Mouse (Mus musculus) brain, embryonic 14.5 days (tissue): ENCODE results near the gene Tcf25. TPM values are rescaled to one million over a fixed set of nuclear protein-coding genes. Genes with fewer than 3 reads are reported as not detected.

Source experiments
- DNase-seq: peaks from one replicate; pipeline ENCODE4 v3.0.0-alpha.2; 2011; ENCODE audit warnings: low read depth
- CTCF ChIP-seq: fragments of 200-500 bp; IDR thresholded peaks from 2 replicates; pipeline ENCODE4 v1.5.1; 2012; ENCODE audit warnings: inconsistent platforms, mild to moderate bottlenecking, moderate library complexity, borderline replicate concordance; ENCODE audit not compliant: insufficient read depth, insufficient read length; ENCODE audit errors: extremely low read depth
- POLR2A ChIP-seq: fragments of 200-500 bp; IDR thresholded peaks from 2 replicates; pipeline ENCODE4 v1.6.1; 2012; ENCODE audit warnings: mild to moderate bottlenecking, inconsistent platforms, borderline replicate concordance; ENCODE audit not compliant: poor library complexity, insufficient read depth, insufficient read length, severe bottlenecking; ENCODE audit errors: extremely low read depth
- polyA plus RNA-seq: library from polyadenylated mRNA; depleted of rRNA; stranded (reverse); fragments of >200 nt; gene quantifications from 2 replicates; pipeline ENCODE4 v1.2.3, GENCODE M21; 2012

Gene Tcf25
- polyA plus RNA-seq, 1 experiment: 402 TPM

DNA sequence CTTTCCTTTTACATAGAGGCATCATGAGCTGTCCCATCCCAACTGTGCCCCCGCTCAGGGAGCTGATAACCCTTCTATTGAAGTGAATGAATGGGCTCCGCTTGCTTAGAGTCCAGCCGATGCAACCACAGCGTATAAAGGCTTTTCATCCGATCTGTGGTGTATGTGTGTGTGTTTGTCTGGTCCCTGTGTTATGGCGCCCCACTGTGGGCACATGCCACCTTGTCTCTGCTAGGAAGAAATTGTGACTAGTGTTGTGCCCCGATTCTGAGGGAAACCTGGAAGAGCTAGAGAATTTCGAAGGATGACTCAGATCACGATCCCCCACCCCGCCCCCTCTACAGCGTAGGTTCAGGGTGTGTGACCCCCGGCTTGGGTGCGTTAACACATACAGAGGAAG lies 20.8 kb upstream of the Tcf25 start:
- TF ChIP-seq POLR2A (no peak), CTCF (peak; percentile 58; the same call in 1 of the 2 replicates)
- DNase-seq: peak; percentile 67

DNA sequence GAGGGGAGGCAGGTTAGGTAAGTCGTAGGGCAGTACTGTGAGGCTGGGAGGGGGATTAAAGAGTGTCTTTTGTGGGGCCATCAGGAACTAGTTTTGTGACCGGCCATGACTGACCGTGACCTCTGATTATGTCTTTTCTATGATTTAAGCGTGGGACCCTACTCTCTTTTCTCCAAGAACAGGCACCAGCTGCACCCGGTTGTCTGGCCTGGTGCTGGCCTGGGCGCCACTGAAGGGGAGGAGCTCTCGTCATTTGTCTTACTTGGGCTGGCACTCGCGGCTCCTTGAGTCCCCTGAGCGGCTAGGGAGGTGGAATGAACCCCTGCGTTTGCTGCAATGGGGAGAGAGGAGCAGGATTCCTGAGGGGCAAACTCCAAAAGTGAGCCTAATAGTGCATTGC lies 20.3 kb upstream of the Tcf25 start:
- DNase-seq: no peak
- no peak for TF ChIP-seq POLR2A
- TF ChIP-seq CTCF: no peak

DNA sequence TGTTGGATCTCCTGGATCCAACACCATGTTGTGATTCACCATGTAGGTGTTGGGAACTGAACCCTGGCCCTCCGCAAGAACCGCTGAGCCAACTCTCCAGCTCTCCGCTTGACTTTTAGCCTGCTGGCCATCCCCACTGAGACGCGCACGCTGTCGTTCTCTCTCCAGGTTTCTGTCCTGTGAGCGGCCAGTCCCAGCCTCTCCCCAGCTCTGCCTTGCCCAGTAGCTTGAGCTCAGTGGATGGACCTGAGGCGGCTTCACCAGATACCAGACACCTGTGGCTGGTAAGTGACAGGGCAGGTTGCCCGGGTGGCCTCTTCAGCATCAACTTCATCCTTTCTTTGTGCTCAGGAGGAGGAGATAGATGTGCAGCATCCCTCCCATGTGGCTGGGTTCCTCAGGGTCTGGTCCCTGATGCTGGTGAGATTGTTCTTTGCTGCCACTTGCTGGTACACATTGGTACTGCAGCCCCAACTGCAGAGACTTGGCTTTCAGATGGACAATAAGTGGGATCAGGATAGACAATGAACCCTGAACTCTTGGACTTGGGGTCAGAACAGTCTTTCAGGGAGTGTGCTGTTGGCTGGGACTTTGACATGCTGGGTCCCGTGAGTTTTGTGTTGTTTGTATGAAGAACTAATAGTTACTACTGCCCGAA lies 12.3 kb upstream of the Tcf25 start:
- DNase-seq: peak; percentile 87
- no peak for TF ChIP-seq POLR2A
- TF ChIP-seq CTCF: peak; percentile 94

DNA sequence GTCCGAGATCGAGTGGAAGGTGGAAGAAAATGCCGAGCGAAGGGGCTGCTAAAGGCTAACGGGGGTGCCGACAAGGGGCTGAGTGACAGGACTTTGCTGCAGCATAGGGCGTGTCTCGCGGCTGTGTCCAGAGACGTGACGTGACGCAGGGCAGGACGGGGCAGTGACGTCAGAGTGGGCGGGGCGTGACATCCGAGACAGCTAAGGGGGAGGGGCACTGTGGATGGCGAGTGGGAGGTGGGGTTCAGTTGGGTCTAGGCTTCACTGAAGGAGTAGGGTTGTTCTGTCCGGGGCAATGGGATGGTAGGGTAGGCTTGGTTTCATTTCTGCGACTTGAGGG lies 656 bp downstream of the Tcf25 start:
- no peak for TF ChIP-seq POLR2A
- TF ChIP-seq CTCF: no peak
- peak; percentile 95 for DNase-seq

DNA sequence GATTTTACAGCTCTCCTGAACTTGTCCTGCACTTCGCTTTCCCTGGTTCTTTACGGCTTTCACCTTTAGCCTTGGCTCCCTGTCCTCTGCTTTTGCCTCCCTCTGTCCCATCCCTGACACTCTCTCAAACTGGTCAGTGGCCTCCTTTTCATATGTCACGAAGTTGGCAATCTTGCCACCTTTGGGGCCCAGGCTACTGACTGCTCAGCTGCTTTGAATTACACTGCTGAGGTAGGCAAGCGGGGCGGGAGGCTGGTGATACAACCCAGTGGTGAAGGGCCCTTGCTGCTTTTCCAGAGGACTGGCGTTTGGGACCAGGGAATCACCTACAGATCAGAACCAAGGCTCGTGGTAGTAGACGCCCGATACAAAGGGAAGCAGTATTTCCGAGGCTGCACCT lies 2.1 kb downstream of the Tcf25 start:
- no peak for DNase-seq
- no peak for TF ChIP-seq CTCF
- no peak for TF ChIP-seq POLR2A

DNA sequence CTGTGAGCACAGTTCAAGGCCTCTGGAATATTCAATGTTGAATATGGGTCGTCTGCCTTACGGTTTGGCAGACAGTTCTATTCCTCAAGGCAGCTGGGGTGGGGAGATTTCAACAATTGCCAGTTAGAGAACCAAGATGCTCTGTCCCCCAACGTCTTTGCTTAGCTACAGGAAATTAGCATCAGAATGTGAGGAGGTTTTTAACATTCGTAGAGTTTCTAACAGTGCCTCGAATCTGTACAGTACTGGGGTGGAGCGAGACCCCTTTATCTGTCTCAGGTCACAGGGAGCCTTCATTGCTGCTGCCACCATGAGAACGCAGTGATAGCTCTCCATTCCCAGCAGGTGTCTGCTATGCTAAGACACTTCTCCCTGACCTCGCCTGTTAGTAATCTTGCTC lies 2.6 kb downstream of the Tcf25 start:
- no peak for DNase-seq

DNA sequence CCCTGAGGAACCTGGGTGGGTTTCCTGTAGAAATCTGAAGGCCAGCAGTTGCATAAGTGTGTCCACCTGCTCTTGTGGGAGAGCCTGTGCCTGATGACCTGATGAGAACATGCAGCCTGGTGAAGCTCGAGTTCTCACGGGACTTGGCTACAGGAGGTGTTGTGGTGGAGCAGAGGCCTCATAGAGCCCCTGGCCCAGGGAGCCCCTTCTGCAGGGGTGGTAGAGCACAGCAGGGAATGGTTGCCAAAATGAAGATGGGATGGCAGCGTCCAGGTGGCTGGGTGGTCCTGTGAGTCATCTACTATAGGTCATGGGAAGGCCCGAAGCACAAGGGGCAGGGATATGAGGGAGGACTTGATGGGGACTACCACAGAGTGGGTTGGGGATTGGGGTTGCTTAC lies 8.2 kb downstream of the Tcf25 start:
- DNase-seq: no peak
- TF ChIP-seq POLR2A: no peak
- TF ChIP-seq CTCF: no peak

More for the DNA sequence above, 2.6 kb downstream of the Tcf25 start:
- TF ChIP-seq POLR2A (no peak), CTCF (no peak)

DNA sequence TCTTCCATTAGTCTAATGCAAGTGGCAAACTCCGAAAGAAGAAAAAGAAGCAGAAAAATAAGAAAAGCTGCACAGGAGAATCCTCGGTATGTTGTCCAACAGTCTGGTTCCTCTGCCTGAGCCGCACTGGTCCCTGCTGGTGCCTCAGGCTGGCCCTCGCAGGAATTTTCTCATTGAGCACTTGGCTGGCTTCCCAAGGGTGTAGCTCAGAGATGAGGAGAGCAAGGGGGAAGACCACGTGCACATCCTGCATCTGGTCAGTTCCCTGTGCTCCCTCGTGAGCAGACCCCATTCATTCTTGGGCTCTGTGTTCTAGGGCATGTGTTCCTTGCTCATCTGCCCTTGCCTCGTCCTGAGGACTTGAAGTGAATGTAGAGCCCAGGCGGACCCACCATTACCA lies 9.0 kb downstream of the Tcf25 start:
- DNase-seq: no peak
- TF ChIP-seq CTCF (no peak), POLR2A (no peak)

DNA sequence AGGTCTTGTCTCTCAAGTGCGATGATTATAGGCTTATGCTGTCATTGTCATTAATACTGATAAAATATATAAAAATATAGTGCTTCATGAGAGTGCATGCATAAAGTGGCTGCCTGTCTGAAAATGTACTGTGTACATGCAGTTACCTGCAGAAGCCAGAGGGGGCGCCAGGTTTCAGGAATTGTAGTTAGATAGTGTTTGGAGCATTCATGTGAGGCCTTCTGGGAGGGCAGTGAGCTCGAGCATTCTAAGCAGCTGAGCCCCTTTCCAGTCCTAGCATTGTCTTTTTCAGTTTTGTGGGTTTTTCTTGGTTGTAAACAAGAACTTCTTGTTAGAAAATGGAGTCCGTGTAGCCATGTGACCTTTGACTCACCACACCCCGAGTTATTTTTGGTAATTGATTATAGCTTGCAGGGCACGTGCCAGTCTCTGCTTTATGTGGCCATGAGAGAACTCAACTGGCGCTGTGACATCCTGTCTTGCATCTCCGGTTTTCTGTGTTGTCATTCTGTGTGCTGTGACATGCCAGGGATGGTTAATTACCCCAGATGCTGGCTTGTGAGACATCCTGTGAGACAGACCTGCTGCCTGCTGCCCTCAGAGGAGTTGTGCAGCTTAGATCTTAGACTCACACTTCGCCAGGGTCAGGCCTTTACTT lies 11.5 kb downstream of the Tcf25 start:
- TF ChIP-seq CTCF (peak; percentile 65; the same call in 1 of the 2 replicates), POLR2A (no peak)
- peak; percentile 47 for DNase-seq

DNA sequence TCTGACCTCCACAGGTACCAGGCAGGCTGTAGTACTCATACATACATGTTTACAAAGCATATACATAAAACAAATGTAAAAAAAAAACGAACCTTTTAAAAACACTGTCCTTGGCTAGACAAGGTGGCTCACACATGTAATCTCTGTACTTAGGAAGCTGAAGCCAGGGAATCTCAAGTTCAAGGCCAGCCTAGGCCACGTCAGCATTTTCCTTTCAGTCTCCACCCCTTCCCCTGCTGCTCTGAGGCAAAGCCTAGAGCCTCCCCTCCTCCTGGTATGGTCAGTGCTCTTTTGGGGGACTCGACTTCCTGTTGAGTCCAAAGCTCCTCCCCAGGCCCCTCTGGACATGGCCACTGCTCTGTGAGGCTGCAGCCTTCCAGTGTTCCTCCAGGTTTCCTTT lies 13.5 kb downstream of the Tcf25 start:
- TF ChIP-seq CTCF (no peak), POLR2A (no peak)
- no peak for DNase-seq

DNA sequence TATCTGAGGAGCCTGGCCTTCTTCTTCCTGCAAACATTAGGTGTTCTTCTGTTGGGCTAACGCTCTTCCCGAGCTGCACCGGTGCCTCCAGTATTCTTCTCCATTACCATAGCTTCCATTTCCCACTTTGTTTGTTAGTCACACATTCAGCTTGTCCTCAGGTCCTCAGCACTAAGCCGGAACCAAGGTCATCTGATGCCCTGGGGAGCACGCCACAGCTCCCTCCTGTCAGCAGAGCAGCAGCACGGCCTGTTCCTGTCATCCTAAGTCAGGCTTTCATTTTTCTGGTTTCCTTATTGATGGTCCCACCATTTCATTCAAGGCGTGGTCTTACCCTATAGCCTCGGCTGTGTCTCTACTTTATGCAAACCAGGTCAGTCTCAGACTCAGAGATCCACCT lies 14.2 kb downstream of the Tcf25 start:
- TF ChIP-seq CTCF (no peak), POLR2A (no peak)
- DNase-seq: no peak

DNA sequence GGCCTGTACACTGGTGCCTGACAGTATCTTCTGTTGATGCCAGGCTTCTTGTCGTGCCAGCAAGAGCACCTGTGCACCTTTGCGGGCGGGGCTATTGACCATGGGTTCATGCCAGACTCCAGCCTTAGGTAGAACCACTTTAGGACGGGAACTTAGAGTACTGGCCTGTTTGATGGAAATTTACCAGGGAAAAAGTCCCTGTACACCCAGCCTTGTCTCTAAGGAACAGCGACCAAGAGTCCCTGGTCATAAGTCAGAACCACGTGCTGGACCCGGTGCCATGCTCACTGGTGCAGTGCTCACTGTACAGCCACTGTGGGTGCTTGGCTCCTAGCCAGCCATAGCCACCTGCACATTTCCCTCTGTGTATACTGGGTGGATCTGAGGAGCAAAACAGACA lies 15.5 kb downstream of the Tcf25 start:
- no peak for DNase-seq
- no peak for TF ChIP-seq POLR2A
- TF ChIP-seq CTCF: no peak

DNA sequence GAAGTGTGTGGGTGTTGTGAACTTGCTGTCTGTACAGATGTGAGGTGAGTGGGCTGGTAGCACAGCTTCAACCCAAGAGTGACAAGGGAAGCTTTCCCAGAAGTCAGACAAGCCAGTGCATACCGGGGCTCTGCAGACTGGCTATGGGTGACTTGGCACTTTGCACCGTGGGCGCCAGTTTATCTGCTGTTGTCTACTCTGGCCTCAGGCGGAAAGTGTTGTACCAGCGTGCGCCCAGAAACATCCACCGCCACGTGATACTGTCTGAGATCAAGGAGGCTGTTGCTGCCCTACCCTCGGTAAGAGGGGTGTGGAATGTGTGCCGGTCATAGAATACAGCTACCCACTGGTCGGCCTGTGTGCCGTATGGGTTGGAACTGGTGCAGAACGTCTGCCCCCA lies 24.8 kb downstream of the Tcf25 start:
- TF ChIP-seq POLR2A (no peak), CTCF (no peak)
- no peak for DNase-seq

DNA sequence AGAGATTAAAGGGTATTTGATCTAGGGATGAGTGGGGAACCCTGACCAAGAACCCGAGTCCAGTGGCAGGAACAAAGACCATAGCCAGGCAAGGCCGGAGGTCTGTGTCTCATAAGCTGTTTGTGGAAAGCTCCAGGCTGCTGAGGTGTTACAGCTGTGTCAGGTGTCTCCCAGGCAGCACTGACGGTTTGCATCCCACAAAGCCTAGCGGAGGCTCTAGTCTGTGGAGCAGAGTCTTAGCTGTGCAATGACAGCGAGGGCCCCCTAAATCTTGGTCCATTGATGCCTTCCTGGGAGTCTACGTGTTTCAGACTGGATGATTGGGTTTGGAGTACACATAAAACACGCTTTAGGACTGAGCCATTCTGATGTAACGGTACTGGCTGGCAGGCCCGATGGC lies 28.4 kb downstream of the Tcf25 start:
- no peak for DNase-seq
- TF ChIP-seq CTCF: no peak
- no peak for TF ChIP-seq POLR2A

DNA sequence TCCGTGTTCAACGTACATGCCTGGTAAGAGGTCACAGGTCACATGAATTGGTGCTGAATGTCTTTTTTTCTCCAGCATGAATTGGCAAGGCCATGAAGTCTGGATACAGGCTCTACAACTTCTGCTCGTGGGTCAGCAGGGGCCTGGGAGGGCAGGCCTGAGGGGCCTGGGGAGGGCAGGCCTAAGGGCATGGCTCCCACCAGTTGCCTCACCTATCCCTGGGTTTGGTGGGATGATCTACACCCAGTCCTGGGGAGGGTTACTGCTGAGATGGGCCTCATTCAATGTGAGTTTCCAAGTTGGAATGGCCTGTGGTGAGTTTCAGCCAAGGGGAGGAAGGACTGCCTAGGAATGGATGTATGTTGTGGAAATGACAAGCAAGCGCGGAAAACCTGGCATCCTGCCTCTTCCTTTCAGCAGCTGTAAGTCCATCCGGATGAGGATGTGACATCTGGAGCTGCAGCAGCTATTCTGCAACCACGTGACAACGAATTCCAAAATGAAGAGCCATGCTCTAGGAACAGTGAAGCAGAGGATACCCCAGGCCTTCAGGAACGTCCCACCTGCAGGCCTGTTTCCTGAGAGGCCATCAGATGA lies 29.3 kb downstream of the Tcf25 start:
- no peak for DNase-seq
- TF ChIP-seq CTCF (no peak), POLR2A (no peak)

DNA sequence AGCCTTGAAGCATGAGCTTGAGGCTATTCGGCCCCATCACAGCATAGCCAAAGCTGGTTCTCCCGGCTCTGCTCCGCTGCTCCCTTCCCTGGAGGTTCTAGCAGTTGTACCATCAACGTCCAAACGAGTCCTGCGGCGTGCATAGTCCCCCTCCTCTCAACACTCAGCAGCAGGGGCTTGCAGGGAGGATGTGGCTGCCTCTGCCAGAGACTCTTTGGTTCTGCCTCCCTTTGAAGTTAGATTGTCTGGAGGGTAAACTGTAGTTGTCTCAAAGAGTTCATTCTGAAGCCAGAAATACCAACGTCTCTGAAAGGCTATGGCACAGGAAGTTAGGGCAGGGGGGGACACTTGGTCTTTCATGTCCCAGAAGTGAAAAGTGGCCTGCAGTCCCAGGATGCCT lies 31.0 kb downstream of the Tcf25 start:
- DNase-seq: no peak
- TF ChIP-seq POLR2A: no peak
- no peak for TF ChIP-seq CTCF
